Mouse (Mus musculus) liver, adult 2 months (tissue): ENCODE results near the gene Gemin5.

ENCODE experiments used
- CTCF ChIP-seq: fragments of 200-500 bp; IDR thresholded peaks from 2 replicates; pipeline ENCODE4 v1.5.1; 2011; ENCODE audit warnings: low read depth, low read length, control low read depth
- POLR2A ChIP-seq: fragments of 200-500 bp; IDR thresholded peaks from 2 replicates; pipeline ENCODE4 v1.6.1; 2011; ENCODE audit warnings: low read length, control low read depth; ENCODE audit not compliant: insufficient read depth; ENCODE audit errors: extremely low read depth

GRCm38 (mm10) chr11:58097621-58098365 lies 70.5 kb downstream of the Gemin5 start:
- TF ChIP-seq CTCF, result no peak
- no peak for TF ChIP-seq POLR2A
